Mouse (Mus musculus): ENCODE measurements around the gene Rragd.

GRCm38 (mm10) chr4:32961394-32961793 is 21.4 kb upstream of the Rragd start:
- TF ChIP-seq CTCF (IDR thresholded peaks at IDR 0.05; ENCODE audit: borderline replicate concordance, insufficient read depth, low read depth, low read length) (no peak), POLR2A (IDR thresholded peaks at IDR 0.05; ENCODE audit: borderline replicate concordance, insufficient read depth, low read length) (no peak)
